Mouse (Mus musculus): ENCODE measurements around the gene Xrn2. TPM values are rescaled to one million over a fixed set of nuclear protein-coding genes. Genes with fewer than 3 reads are reported as not detected.

The Xrn2 gene
- 70.3 and 76.1 TPM in 2 replicates for polyA plus RNA-seq (2015; fragmentation: Nextera tagmentation; extraction: Ambion mirVana)

DNA sequence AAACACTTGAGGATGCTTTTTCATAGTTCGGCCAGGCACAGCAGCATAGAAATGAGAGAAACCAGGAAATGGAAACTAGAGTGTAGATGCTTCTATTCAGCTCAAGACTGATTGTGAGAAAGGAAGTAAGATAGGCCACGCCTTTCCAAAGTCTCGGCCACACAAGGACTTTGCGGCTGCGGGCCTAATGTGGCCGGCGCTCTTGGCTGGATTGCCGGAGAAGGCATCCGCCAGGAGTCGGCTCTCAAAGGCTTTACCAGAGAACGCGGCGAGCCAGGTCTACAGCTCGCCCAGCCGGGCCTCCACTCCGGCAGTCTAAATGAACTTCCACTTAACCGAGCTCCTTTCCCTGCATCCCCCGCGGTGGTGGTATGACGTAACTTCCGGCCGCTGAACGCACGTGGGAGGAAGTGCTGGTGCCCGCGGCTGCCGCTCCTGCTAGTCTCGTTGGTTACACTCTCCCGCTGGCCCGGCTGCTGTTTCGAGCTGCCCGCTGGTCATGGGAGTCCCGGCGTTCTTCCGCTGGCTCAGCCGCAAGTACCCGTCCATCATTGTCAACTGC is at the start of gene Xrn2:
Gene Xrn2 (plus strand): TSS at position 374 of the 562 bp plus-strand sequence.
- peak; percentile 94 for ATAC-seq (replicated peaks; ENCODE audit: low FRiP score, low read depth)
- Histone ChIP-seq H3K27ac (peak within 1 kb of the TSS; percentile 97), H3K9me3 (replicated peaks; ENCODE audit: low read length) (no peaks in the 10 kb centered on the region), H3K4me1 (replicated peaks; ENCODE audit: insufficient read depth, low read length) (peaks cover 8% of the 10 kb centered on the region; the same call in 1 of the 2 replicates), H3K27me3 (ENCODE audit: insufficient read depth, low read length) (no peaks in the 10 kb centered on the region), H3K36me3 (ENCODE audit: insufficient read depth, low read length) (no peaks in the 10 kb centered on the region), H3K4me2 (ENCODE audit: low read length) (peak within 1 kb of the TSS; percentile 61), H3K9ac (ENCODE audit: low read depth, low read length) (peak within 1 kb of the TSS; percentile 83), H3K4me3 (replicated peaks; ENCODE audit: low read depth, low read length) (peak within 1 kb of the TSS; percentile 86)
- under 1% methylated on average over 37 of the region's 37 CpGs for WGBS
- no peak for TF ChIP-seq CTCF (IDR thresholded peaks at IDR 0.05; ENCODE audit: low read depth)
- peak; percentile 97 for DNase-seq (ENCODE audit: low spot score)

- 79% methylated on average over 3 of the region's 3 CpGs for WGBS
- Histone ChIP-seq H3K4me3 (replicated peaks; ENCODE audit: low read depth, low read length) (no peak overlapping the region), H3K4me1 (replicated peaks; ENCODE audit: insufficient read depth, low read length) (no peaks in the 10 kb centered on the region), H3K36me3 (ENCODE audit: insufficient read depth, low read length) (0 out of 2 replicates have a peak, but pooled peaks cover 4% of the 10 kb centered on the region), H3K4me2 (ENCODE audit: low read length) (no peak overlapping the region), H3K27ac (no peak overlapping the region), H3K9me3 (replicated peaks; ENCODE audit: low read length) (no peaks in the 10 kb centered on the region), H3K9ac (ENCODE audit: low read depth, low read length) (no peak overlapping the region), H3K27me3 (ENCODE audit: insufficient read depth, low read length) (no peaks in the 10 kb centered on the region)
- no peak for DNase-seq (ENCODE audit: low spot score)
- ATAC-seq (replicated peaks; ENCODE audit: low FRiP score, low read depth), result no peak
- TF ChIP-seq CTCF (IDR thresholded peaks at IDR 0.05; ENCODE audit: low read depth), result no peak
These were observed 37.8 kb upstream of the Xrn2 start for GRCm38 (mm10) chr2:146975024-146975423.

DNA sequence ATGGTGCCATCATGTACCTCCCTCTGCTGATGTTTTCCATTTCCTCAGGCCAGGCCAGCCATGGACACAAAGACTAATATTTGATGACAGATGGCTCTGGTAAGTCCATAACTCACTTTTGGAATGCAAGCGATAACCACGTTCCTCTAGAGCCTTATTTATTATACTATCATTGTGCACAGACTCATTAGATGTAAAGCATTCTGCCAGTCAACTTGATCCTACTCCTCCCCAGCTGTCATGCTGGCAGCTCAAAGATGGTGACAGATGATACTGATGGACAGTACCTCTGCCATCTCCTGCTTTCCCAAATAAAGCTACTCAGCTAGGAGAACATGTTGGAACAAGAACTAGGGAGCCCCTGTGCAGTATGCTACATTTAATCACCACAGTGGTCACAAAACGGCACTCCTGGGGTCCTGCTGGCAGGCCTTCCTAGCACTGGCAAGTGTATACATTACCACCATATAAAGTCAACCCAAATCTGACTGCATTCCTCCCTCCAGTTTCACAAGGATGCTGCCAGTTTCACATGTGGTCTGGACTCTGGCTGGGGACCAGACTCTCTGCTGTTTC is 37.3 kb upstream of the Xrn2 start:
- H3K4me3 ChIP-seq (replicated peaks; ENCODE audit: low read depth, low read length), result no peak overlapping the region
- DNase-seq (ENCODE audit: low spot score) (no peak), ATAC-seq (replicated peaks; ENCODE audit: low FRiP score, low read depth) (no peak)
- no peaks in the 10 kb centered on the region for H3K4me1 ChIP-seq (replicated peaks; ENCODE audit: insufficient read depth, low read length)
- no peaks in the 10 kb centered on the region for H3K36me3 ChIP-seq (ENCODE audit: insufficient read depth, low read length)
- H3K9ac ChIP-seq (ENCODE audit: low read depth, low read length), result no peak overlapping the region
- no peak overlapping the region for H3K4me2 ChIP-seq (ENCODE audit: low read length)
- H3K27ac ChIP-seq, result no peak overlapping the region
- no peaks in the 10 kb centered on the region for H3K9me3 ChIP-seq (replicated peaks; ENCODE audit: low read length)
- no peak for TF ChIP-seq CTCF (IDR thresholded peaks at IDR 0.05; ENCODE audit: low read depth)
- no peaks in the 10 kb centered on the region for H3K27me3 ChIP-seq (ENCODE audit: insufficient read depth, low read length)
- WGBS, result 61% methylated on average over 3 of the region's 3 CpGs

GRCm38 (mm10) chr2:146982786-146983185 is 30.0 kb upstream of the Xrn2 start:
- DNase-seq (ENCODE audit: low spot score), result no peak

DNA sequence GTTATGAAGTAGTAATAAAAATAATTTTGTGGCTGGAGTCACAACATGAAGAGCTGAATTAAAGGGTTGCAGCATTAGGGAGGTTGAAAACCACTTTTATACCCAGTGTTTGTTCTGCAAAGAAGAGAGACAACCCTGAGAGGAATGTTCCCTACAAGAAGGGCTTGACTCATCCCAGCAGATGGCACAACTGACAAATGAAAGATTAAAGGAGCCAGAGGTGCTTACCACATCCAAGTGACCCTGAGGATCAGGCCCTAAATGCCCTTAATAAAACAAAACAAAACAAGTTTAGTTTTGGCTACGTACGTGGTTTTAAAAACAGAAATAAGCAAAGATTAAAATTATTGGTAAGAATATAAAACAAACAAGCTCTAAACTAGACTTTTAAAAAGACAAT is 28.0 kb upstream of the Xrn2 start:
- Histone ChIP-seq H3K27me3 (ENCODE audit: insufficient read depth, low read length) (no peaks in the 10 kb centered on the region), H3K4me3 (replicated peaks; ENCODE audit: low read depth, low read length) (no peak overlapping the region), H3K4me1 (replicated peaks; ENCODE audit: insufficient read depth, low read length) (no peaks in the 10 kb centered on the region), H3K9me3 (replicated peaks; ENCODE audit: low read length) (no peaks in the 10 kb centered on the region), H3K9ac (ENCODE audit: low read depth, low read length) (no peak overlapping the region), H3K27ac (no peak overlapping the region), H3K4me2 (ENCODE audit: low read length) (no peak overlapping the region), H3K36me3 (ENCODE audit: insufficient read depth, low read length) (no peaks in the 10 kb centered on the region)
- DNase-seq (ENCODE audit: low spot score), result no peak
- no peak for TF ChIP-seq CTCF (IDR thresholded peaks at IDR 0.05; ENCODE audit: low read depth)
- WGBS, result 87% methylated on average over 2 of the region's 2 CpGs
- no peak for ATAC-seq (replicated peaks; ENCODE audit: low FRiP score, low read depth)

More at GRCm38 (mm10) chr2:146982786-146983185, 30.0 kb upstream of the Xrn2 start:
- H3K36me3 ChIP-seq (ENCODE audit: insufficient read depth, low read length), result no peaks in the 10 kb centered on the region
- H3K9ac ChIP-seq (ENCODE audit: low read depth, low read length), result no peak overlapping the region
- no peaks in the 10 kb centered on the region for H3K27me3 ChIP-seq (ENCODE audit: insufficient read depth, low read length)
- no peaks in the 10 kb centered on the region for H3K4me1 ChIP-seq (replicated peaks; ENCODE audit: insufficient read depth, low read length)
- no peak overlapping the region for H3K4me3 ChIP-seq (replicated peaks; ENCODE audit: low read depth, low read length)
- no peak overlapping the region for H3K4me2 ChIP-seq (ENCODE audit: low read length)
- H3K9me3 ChIP-seq (replicated peaks; ENCODE audit: low read length), result no peaks in the 10 kb centered on the region
- WGBS, result 89% methylated on average over 2 of the region's 2 CpGs
- TF ChIP-seq CTCF (IDR thresholded peaks at IDR 0.05; ENCODE audit: low read depth), result no peak
- ATAC-seq (replicated peaks; ENCODE audit: low FRiP score, low read depth), result no peak
- no peak overlapping the region for H3K27ac ChIP-seq

DNA sequence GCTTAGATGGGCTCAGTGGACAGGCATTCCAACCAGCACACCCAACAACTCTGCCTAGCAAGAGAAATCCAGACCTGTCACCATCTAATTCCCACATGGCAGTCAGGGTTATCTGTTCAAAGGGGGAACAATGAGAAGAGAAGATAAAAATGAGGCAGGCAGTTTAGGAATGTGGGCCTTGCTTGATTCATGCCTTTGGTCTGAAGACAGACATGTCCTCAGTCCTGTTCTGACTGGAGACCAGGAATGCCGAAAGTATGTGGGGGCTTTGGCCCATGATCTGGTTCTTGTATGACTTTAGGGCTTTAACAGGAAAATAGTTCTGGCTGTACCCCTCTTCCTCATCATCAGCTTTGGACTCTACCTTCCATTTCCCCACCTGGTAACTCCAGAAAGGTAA is 27.0 kb upstream of the Xrn2 start:
- no peak for TF ChIP-seq CTCF (IDR thresholded peaks at IDR 0.05; ENCODE audit: low read depth)
- H3K9me3 ChIP-seq (replicated peaks; ENCODE audit: low read length), result no peaks in the 10 kb centered on the region
- no peaks in the 10 kb centered on the region for H3K36me3 ChIP-seq (ENCODE audit: insufficient read depth, low read length)
- H3K27me3 ChIP-seq (ENCODE audit: insufficient read depth, low read length), result no peaks in the 10 kb centered on the region
- no peak overlapping the region for H3K9ac ChIP-seq (ENCODE audit: low read depth, low read length)
- ATAC-seq (replicated peaks; ENCODE audit: low FRiP score, low read depth) (no peak), DNase-seq (ENCODE audit: low spot score) (no peak)
- H3K4me2 ChIP-seq (ENCODE audit: low read length), result no peak overlapping the region
- no peaks in the 10 kb centered on the region for H3K4me1 ChIP-seq (replicated peaks; ENCODE audit: insufficient read depth, low read length)
- WGBS, result 81% methylated on average over 1 of the region's 1 CpGs
- H3K4me3 ChIP-seq (replicated peaks; ENCODE audit: low read depth, low read length), result no peak overlapping the region
- H3K27ac ChIP-seq, result no peak overlapping the region

All from kidney, postnatal 0 days (tissue).